Mouse (Mus musculus) stomach, postnatal 0 days (tissue): ENCODE measurements around the gene Rpl26.

Experiments used
- CTCF ChIP-seq: IDR thresholded peaks from 2 replicates; pipeline ENCODE4 v1.5.1; 2016; ENCODE audit warnings: antibody characterized with exemption, low read depth, mild to moderate bottlenecking, moderate library complexity
- EP300 ChIP-seq: optimal IDR thresholded peaks from 2 replicates; pipeline ENCODE3; 2016; ENCODE audit warnings: antibody characterized with exemption

DNA sequence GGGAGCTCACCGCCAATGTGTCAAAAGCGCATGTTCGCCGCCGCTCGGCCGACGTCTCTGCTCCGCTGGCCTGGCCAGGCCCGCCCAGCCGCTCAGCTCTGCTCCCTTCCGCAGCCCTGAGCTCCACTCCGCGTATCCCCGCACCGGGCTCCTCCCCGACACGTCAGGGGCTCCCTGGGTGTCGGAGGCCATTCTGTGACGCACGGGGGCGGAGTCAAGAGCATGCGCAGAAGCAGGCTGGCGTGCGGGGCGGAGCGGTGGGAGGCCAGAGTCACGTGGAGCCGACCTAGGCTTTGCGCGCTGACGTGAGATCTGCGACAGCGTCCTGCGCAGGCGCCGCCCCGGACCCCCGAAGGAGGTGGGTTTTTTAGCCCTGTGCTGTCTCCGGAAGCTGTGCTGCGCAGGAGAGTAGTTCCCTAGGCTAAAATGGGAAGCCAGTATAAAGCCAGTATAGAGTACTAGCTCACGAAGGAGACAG is 48.4 kb upstream of the Rpl26 start:
- TF ChIP-seq CTCF (0 out of 2 replicates have a peak, but pooled peaks have one; percentile 15), EP300 (no peak)
